Mouse (Mus musculus) lung, postnatal 4 days (tissue): Measurements from ENCODE around the gene Pclaf.

ENCODE experiments used
- DNase-seq, 2 experiments: peaks; one replicate each; pipeline ENCODE4 v3.0.0; 2021

Gene Pclaf

DNA sequence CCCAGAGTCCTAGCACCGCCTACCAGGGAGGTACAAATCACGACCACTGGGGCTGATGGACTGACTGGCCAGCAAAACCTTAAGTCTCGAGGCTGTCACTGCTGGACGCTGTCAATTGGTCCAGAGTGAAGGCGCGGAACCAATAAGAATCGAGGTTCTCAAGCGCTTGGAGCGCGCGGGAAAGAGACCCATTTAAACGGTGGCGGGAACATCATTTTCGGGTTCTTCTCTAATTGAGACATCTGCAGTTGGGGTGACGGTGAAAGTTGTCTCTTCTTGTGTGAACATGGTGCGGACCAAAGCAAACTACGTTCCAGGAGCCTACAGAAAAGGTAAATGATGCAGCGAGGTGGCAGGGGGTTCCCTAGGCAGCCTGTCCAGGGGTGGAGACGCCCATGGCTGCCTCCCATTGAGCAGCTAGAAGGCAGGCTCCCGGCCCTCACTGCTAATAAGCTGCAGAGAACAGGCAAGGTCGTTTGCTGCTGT, at the start of gene Pclaf:
TSS of gene Pclaf (plus strand) at position 95 of the 486 bp plus-strand sequence.
- peak; percentile 80 to 83 for DNase-seq

DNA sequence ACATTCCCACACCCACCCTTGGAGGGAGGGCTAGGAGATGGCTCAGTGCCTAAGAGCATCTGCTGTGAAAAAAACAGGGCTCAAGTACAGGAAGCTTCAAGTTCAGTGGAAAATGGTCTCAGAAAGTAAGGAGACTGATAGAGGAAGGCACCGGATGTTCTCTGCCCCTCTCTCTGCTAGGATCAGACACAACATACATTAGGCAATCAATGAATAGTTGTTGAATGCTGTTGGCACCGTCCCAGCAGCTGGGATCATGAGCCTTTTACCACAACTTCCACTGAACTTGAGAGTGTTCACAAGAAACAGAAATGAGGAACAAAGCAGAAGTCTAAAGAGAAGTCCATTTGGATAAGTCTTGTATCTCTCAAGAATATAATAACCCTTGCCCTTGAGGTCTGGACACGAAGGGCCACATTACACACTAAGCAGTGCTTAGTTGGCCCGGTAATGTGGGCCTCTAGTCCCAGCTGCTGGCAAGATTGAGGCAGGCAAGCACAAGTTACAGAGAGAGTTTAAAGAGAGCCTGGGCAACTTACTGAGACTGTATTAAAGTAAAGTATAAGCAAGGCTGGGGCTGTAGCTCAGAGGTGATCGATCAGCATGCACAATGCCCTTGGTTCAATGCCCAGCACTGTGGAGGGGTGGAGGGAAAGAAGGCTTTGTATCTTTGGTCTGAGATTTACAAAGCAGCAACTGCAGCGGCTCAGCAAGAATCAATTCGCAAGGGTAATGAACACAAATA, 45.4 kb upstream of the Pclaf start:
- DNase-seq: peak; percentile 60 to 65

DNA sequence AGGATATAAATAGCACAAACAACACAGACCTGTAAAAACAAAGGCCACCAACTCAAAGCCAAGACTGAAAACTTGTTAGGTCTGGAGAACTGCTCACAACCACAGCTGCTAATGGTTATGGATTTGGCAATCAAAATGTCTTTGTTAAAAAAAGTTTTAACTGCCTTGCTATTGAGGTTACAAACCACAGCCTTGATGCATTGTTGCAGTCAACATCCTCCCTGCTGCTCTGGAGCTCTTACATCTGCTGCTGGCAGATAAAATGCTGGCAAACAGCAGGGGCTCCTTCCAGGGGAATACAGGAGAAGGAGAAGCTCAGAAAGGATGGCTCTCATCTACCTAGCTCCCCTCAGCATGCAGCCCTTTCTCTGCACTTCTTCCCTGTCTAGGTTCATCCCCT, 41.9 kb upstream of the Pclaf start:
- DNase-seq: peak in 1 of 2 experiments; percentile 59

DNA sequence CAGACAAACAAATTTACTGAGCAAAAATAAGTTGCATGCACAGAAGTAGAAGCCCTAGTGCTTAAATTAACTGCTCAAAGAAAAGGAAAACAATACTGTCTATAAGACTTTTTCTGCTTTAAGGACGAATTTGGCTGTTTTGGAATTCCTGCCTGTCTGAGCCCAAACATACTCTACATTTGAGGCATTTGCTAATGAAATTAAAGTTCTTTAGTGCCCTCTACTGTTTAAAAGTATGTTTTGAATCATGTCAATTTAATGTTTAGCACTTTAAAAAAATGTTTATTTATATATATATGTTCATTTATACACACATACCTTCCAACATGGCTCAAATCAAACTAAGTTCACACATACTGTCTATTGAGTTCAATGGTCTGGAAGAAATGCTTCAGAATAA, 39.8 kb upstream of the Pclaf start:
- no peak for DNase-seq

DNA sequence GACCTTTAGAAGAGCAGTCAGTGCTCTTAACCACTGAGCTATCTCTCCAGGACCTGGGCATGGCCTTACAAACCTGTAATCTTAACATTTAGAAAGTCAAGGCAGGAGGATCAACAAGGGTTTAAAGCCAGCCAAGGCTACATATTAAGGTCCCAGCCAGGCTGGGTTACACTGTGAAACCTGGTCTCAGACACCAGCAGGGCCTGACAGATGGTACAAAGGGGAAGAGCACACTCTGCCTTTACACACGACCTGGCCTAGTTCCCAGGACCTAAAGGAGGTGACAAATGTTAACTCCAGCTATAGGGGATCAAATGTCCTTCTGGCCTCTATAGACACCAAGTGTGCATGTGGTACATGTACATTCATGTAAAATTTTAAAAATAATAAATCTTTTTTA, 30.4 kb upstream of the Pclaf start:
- DNase-seq: no peak

DNA sequence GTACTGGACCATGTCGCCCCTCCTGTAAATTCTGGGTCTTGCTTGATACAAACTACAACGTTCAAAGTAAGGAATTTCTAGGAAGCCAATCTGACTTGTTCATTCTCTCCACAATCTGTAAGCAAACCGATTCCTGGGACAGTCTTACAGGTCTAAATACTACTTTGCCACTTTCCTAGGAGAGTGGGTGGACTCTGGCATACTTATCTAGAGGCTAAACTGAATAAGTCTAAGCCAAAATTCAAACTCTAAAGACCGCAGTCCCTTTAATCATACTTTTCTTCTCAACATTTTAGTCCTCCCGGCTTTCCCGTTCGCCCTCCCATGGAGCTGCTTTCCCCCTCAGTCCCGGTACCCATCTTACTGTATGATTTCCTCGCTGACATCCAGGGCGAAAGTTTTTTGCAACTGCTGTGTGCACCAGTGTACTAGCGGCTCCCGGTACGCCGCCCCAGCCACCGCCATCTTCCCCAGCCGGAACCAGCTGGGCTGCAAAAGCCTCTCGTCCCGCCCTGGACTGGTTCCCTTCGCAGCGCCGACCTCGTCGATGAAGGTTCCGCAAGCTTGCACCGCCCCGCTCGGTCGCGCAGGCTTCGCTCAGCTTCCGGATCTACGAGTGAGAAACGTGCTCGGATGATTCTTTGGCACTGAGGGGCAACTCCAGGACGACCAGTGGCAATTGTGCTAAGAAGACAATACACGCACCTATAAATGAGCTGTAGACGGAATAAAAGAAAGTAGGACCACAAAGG, 5.3 kb upstream of the Pclaf start:
- DNase-seq: peak; percentile 93 to 95

DNA sequence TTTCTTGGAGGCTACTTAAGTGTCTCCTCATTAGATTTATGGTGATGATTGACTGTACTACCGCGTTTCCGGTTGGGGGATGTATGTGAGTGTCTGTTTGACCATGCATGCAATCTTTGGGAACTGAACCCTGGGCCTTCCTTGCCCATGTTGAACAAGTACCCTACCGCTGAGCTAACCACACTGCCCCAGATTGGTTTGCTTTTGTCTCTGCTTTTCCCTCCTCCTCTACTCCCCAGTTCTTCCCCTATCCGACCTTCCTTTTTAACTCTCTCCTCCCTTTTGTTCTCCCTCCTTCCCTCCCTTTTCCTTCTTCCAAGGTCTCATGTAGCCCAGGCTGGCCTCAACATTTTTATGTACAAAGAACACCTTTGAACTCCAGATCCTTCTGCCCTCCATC, 1.1 kb downstream of the Pclaf start:
- no peak for DNase-seq

DNA sequence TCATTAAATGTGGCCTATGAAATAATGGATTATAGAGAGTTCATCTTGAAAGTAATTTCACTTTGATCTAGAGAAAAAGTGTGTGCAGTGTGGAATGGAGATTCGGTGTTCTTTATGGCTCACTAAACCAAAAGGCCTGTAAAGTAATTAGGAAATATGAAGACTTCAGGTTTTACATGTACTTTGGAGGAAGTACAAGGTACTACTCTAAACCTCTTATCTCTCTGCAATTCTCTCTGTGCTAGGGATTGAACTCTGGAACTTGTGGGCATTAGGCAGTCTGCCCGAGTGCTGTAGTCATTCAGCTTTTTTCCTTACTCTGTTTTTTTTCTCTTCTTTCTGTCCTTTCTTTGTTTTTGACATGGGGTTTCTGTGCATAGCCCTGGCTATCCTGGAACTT, 6.9 kb downstream of the Pclaf start:
- DNase-seq: no peak

DNA sequence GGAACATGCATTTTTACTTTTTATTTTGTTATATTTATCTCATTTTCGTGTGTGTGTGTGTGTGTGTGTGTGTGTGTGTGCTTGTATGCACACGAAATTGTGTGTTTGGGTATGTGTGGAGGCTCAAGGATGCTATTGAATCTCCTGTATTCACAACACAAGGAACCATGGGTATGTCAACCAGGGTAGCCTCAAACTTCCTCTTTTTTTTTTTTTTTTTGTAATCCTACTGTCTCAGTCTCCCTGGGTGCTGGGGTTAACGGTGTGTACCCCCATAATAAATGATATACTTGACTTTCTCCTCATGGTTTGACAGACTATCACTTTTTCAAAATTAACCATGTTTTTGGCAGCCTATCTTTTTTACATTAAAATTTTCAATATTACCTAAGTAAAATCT, 12.8 kb downstream of the Pclaf start:
- no peak for DNase-seq

DNA sequence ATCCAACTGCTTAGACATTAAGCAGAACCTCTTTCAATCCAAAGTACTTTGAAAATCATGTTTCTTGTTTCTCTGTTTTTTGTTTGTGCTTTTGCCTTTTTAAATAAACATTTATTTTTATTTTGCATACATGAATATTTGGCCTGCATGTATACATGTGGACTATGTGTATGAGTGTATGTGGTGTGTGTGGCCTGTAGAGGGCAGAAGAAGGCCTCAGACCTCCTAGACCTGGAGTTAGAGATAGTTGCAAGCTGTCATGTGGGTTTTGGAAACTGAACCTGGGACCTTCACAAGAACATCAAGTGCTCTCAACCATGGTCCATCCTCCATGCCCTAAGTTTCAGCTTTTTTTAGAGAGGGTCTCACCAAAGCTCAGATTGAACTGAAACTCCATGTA, 13.4 kb downstream of the Pclaf start:
- no peak for DNase-seq

DNA sequence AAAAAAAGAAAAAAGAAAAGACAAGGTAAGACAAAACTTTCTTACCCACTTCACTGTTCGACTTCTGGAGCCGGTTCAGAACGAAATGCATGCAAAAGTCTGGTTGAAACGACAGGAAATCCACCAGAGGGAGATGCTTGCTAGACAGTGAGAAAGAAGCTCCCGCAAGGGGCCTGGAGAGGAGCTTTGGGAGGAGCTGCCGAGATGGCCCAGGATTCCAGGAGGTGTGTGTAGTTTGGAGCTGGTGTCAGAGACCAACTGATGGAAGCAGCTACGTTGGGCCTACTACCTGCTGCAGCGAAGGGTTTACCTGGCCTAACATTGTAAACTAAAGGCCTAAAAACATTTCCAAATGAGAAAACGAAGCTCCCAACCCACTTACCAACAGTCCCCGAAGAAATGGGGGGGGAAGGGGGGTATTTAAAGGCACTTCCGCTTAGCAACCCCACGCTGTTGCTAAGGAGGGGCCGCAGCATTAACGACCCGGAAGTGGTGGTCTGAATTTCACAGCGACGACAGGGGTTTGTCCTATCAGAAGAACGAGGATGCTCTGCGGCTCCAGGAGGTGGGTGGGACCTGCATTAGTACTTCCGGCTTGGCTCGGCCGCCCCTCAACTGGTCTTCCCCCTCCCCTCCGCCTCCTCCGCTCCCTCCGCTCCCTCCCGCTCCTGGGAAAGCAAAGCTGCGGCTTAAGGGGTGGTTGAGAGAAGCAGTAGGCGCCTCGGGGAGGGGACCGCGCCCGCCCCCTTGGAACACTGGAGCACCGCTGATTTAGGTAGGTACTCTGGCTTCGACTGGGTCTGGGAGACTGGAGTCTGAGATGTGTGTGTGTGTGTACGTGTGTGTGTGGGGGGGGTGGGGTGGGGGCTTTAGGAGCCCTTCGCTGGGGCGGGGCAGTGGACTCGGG, 18.6 kb downstream of the Pclaf start, which contains the start of the genes Trip4 and Csnk1g1:
TSS of gene Trip4 (minus strand) at position 401 of the 907 bp plus-strand sequence.
TSS of gene Csnk1g1 (plus strand) at position 531 of the 907 bp plus-strand sequence.
- peak; percentile 94 to 98 for DNase-seq

DNA sequence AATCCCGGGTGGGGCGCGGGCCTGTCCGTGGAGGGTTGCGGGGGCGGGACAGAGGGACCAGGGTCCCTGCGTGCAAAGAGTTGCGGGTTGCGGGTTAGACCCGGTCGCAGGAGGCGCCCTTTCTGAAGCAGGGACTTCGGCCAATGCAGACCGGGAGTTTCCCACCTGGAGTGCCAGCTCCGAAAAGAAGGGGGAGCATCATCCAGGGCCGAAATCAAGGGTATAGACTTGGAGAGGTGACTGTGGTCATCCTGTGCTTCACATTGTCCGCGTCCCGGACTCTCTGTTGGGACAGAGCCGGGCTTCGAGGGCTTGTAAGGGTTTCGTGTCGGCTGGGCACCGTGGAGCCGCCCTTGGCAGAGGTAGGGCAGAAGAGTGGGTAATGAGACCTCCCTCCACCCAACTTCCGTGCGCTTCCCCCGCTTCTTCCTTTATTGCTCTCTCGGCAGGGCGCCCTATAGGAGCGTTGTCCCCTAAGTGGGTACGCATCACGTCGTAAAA, 19.3 kb downstream of the Pclaf start:
- peak in 1 of 2 experiments; percentile 68 for DNase-seq

DNA sequence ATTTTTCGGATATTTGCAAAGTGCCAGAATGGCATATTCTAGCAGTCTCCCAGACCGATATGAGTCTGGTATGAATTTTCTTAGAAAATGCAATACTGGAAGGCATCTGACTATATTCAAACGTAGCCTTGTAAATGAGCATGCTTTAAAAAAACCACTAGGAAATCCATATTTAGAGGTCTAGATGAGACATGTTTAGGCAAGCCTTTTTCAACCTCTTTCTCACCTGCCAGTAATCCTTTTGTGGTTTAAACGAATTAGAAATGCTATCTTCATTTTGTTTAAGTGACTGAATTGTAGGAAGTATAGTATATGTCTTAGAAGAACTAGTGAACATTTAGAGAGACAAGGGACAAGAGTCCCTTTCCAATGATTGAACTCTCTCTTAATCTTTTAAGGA, 19.8 kb downstream of the Pclaf start:
- no peak for DNase-seq

DNA sequence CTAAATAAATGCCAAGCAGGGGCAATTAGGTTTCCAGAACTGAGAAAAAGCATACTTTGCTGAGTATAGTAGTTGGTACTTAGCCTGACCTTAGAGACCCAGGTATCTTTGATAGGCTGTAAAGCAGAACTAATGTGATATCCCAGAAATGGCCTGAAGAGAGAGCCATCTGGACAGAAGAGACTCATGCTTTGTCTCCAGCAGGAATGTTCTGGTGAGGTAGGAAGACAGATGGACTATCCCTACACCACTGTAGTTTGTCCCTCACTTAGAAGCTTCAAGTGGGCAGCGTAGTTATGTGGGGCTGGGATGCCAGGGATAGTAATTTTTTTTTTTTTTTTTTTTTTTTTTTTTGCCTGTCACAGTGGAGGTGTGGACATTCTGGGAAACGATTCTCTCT, 23.9 kb downstream of the Pclaf start:
- DNase-seq: no peak

DNA sequence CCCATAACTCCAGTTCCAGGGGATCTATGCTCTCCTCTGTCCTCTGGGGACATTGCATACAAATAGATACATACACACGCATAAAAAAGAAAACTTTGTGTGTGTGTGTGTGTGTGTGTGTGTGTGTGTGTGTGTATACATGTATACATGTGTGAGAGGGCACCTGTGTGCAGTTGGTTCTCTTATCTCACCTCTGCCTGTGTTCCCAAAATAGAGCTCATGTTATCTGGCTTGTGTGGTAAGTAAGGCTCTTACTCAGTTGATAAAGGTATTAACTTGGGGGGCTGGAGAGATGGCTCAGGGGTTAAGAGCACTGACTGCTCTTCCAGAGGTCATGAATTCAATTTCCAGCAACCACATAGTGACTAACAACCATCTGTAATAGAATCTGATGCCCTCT, 27.0 kb downstream of the Pclaf start:
- DNase-seq: no peak

DNA sequence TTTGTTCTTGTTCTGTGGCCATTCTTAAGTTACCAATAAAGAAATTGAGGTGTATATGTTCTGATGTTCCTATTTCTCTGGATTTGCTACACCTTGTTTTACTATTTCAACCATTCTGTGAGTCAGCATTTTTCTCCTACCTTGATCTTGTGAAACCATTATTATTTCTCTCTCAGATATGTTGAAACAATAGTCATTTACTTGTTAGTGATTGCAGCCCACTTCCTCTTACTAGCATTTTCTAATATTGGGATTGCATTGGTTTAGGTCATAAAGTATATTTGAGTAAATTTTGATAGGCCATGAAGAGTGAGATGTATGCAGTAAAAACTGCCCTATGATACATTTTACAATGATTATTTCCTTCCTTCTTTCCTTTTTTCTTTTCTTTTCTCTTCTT, 38.4 kb downstream of the Pclaf start:
- no peak for DNase-seq

DNA sequence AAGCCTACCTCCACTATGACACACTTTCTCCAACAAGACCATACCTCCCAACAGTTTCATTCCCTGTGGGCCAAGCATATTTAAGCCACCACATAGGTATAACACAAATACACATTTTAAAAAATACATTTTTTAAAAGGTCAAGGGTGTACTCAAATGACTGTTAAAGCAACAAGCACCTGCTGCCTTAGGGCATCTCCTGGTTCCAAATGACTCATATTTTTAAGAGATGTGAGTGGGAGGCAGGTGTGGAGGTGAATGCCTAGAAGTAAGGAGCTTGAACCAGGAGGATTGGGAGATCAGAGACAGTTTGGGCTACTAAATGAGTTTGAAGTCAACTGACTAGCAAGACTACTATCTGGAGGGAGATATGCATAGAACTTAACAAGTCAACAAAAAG, 39.8 kb downstream of the Pclaf start:
- DNase-seq: no peak

DNA sequence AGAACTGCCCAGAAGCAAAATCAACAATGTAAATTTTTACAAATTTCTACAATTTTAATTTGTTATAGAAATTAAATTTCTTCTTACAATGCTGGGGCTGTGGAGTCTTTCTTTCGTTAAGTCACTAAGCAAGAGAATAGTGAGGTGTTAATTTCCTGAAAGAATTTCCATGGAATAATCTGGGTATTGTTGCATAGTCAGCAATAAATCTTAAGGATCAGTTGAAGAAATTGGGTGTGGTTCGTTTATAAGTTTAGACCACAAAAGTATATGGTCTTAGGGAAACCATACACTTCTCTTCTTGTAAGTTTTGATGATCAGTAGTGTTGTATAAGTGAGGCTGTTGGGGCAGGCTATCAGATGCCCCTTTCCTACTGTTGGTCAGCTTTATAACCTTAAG, 47.5 kb downstream of the Pclaf start:
- DNase-seq: no peak

DNA sequence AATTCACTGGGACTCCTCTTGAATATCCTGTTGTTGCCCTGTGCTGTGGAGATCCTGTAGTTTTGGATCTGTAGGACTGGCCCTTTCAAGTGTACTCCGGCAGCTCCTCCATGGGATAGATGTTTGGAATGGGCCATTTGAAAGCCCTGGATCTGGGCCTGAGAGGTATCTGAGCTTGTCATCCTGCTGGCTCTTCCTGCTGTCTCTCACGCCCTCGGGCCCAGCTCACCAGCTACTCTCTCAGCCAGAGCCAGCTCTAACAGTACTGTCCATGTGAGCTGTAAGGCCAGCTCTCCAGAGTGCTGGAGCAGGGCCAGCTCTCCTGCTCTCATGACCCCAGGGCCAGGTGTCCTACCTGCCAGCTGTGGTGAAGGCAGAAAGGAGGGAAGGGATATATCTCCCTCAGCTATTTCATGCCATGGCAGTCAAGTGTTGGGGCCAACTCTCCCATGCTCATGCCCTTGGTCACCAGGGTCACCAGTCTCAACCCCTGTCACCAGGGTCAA, 61.1 kb downstream of the Pclaf start:
- DNase-seq: peak in 1 of 2 experiments; percentile 17
